Mouse (Mus musculus) lung, postnatal 36 days (tissue): ENCODE data around the gene Itgb1bp1.

ENCODE experiments used
- DNase-seq: peaks from one replicate; pipeline ENCODE4 v3.0.0; 2022; ENCODE audit warnings: mixed read lengths

Gene Itgb1bp1

GRCm38 (mm10) chr12:21298856-21299255, 12.8 kb upstream of the Itgb1bp1 start:
- no peak for DNase-seq

GRCm38 (mm10) chr12:21289651-21290050, 3.6 kb upstream of the Itgb1bp1 start:
- peak; percentile 73 for DNase-seq

- DNase-seq = peak; percentile 83
Measured at GRCm38 (mm10) chr12:21288716-21289395, 2.8 kb upstream of the Itgb1bp1 start.

- DNase-seq = peak; percentile 56
Measured at GRCm38 (mm10) chr12:21286712-21287650, 897 bp upstream of the Itgb1bp1 start.

- DNase-seq = no peak
Measured at GRCm38 (mm10) chr12:21285508-21286242, 409 bp downstream of the Itgb1bp1 start.

GRCm38 (mm10) chr12:21284761-21285441, 1.2 kb downstream of the Itgb1bp1 start, which contains the start of gene Cpsf3:
Gene Cpsf3 (plus strand): TSS chr12:21285391.
- no peak for DNase-seq

GRCm38 (mm10) chr12:21277352-21277864, 8.7 kb downstream of the Itgb1bp1 start:
- DNase-seq = no peak

- no peak for DNase-seq
Measured at GRCm38 (mm10) chr12:21274446-21274845, 11.6 kb downstream of the Itgb1bp1 start.

GRCm38 (mm10) chr12:21268083-21268616, 17.9 kb downstream of the Itgb1bp1 start:
- DNase-seq = no peak

- no peak for DNase-seq
Measured at GRCm38 (mm10) chr12:21266784-21267098, 19.3 kb downstream of the Itgb1bp1 start.

- peak; percentile 86 for DNase-seq
Measured at GRCm38 (mm10) chr12:21265946-21266783, 19.9 kb downstream of the Itgb1bp1 start.

- no peak for DNase-seq
Measured at GRCm38 (mm10) chr12:21265501-21265900, 20.6 kb downstream of the Itgb1bp1 start.

GRCm38 (mm10) chr12:21264970-21265369, 21.1 kb downstream of the Itgb1bp1 start:
- DNase-seq = no peak

- DNase-seq = peak; percentile 81
Measured at GRCm38 (mm10) chr12:21264241-21264640, 21.8 kb downstream of the Itgb1bp1 start.

GRCm38 (mm10) chr12:21263256-21263655, 22.8 kb downstream of the Itgb1bp1 start:
- no peak for DNase-seq

GRCm38 (mm10) chr12:21261521-21261920, 24.6 kb downstream of the Itgb1bp1 start:
- peak; percentile 21 for DNase-seq

GRCm38 (mm10) chr12:21260494-21261256, 25.4 kb downstream of the Itgb1bp1 start:
- DNase-seq = peak; percentile 27

- DNase-seq = no peak
Measured at GRCm38 (mm10) chr12:21247711-21248392, 38.2 kb downstream of the Itgb1bp1 start.

- no peak for DNase-seq
Measured at GRCm38 (mm10) chr12:21244375-21244960, 41.6 kb downstream of the Itgb1bp1 start.
